Mouse (Mus musculus) spleen, adult 2 months (tissue): ENCODE data around the gene Cd79a. TPM values are rescaled to one million over a fixed set of nuclear protein-coding genes. Genes with fewer than 3 reads are reported as not detected.

Experiments
- DNase-seq, 2 experiments: peaks; one replicate each; pipeline versions ENCODE4 v3.0.0 to v3.0.0-alpha.2; 2012 to 2021; ENCODE audit warnings: low spot score in 2 of 2, low read depth in 1 of 2
- H3K27ac ChIP-seq: fragments of 200-500 bp; 2 replicates; pipeline ENCODE4 v1.5.1; 2012; ENCODE audit warnings: low read length, inconsistent platforms; ENCODE audit not compliant: insufficient read depth
- H3K27me3 ChIP-seq: fragments of 200-500 bp; 2 replicates; pipeline ENCODE4 v1.6.1; 2012; ENCODE audit warnings: mild to moderate bottlenecking, moderate library complexity, low read length, inconsistent platforms; ENCODE audit not compliant: control insufficient read depth, insufficient read depth
- H3K36me3 ChIP-seq: fragments of 200-500 bp; 2 replicates; pipeline ENCODE4 v1.6.1; 2012; ENCODE audit warnings: mild to moderate bottlenecking, low read length, inconsistent platforms; ENCODE audit not compliant: control insufficient read depth, insufficient read depth
- H3K4me1 ChIP-seq: fragments of 200-500 bp; 2 replicates; pipeline ENCODE4 v1.6.1; 2011; ENCODE audit warnings: inconsistent platforms; ENCODE audit not compliant: control insufficient read depth, insufficient read depth, insufficient read length
- H3K4me3 ChIP-seq: fragments of 200-500 bp; 2 replicates; pipeline ENCODE4 v1.5.1; 2011; ENCODE audit warnings: mild to moderate bottlenecking, inconsistent platforms; ENCODE audit not compliant: insufficient read depth, insufficient read length; ENCODE audit errors: extremely low read depth
- CTCF ChIP-seq: fragments of 200-500 bp; IDR thresholded peaks from 2 replicates; pipeline ENCODE4 v1.5.1; 2011; ENCODE audit warnings: mild to moderate bottlenecking, inconsistent platforms; ENCODE audit not compliant: insufficient read depth, insufficient read length, insufficient replicate concordance; ENCODE audit errors: extremely low read depth
- POLR2A ChIP-seq: fragments of 200-500 bp; IDR thresholded peaks from 2 replicates; pipeline ENCODE4 v1.6.1; 2011; ENCODE audit warnings: low read depth, low read length, inconsistent platforms
- WGBS: fragments of 180-500 bp; shearing (Covaris S2); methylation state at CpG from one replicate; pipeline ENCODE4 v1.1.7; 2018; 5-methylcytosine and 5-hydroxymethylcytosine counted together
- polyA plus RNA-seq: library from polyadenylated mRNA; depleted of rRNA; stranded (reverse); fragments of >200 nt; gene quantifications from 2 replicates; pipeline ENCODE4 v1.2.3, GENCODE M21; 2012

Gene Cd79a
- polyA plus RNA-seq, 1 experiment: 959 TPM

GRCm38 (mm10) chr7:24902630-24903443 is 5.7 kb downstream of the Cd79a start, which contains the start of gene Arhgef1:
Gene Arhgef1 (plus strand): TSS chr7:24902912.
- H3K36me3 ChIP-seq: peaks cover 22% of the 10 kb centered on the region
- H3K4me1 ChIP-seq: peaks cover 12% of the 10 kb centered on the region; the same call in 1 of the 2 replicates
- WGBS: 2% methylated on average over 59 of the region's 68 CpGs
- peak within 1 kb of the TSS; percentile 99 for H3K27ac ChIP-seq
- peak in 1 of 2 experiments; percentile 83 for DNase-seq
- TF ChIP-seq POLR2A (peak; percentile 53), CTCF (no peak)
- H3K4me3 ChIP-seq: peak within 1 kb of the TSS; percentile 71
- H3K27me3 ChIP-seq: no peaks in the 10 kb centered on the region

- peaks cover 25% of the 10 kb centered on the region for H3K36me3 ChIP-seq
- TF ChIP-seq CTCF (no peak), POLR2A (no peak)
- under 1% methylated on average over 10 of the region's 10 CpGs for WGBS
- peak overlapping the region; percentile 71 for H3K4me3 ChIP-seq
- H3K27ac ChIP-seq: peak overlapping the region; percentile 99
- DNase-seq: no peak
- H3K4me1 ChIP-seq: peaks cover 12% of the 10 kb centered on the region; the same call in 1 of the 2 replicates
- H3K27me3 ChIP-seq: no peaks in the 10 kb centered on the region
These were observed 6.3 kb downstream of the Cd79a start for GRCm38 (mm10) chr7:24903444-24903825.

GRCm38 (mm10) chr7:24904070-24904483 is 6.9 kb downstream of the Cd79a start:
- TF ChIP-seq POLR2A (peak; percentile 84), CTCF (0 out of 2 replicates have a peak, but pooled peaks have one; percentile 3)
- under 1% methylated on average over 29 of the region's 30 CpGs for WGBS
- Histone ChIP-seq H3K4me3 (peak overlapping the region; percentile 80), H3K36me3 (peaks cover 27% of the 10 kb centered on the region), H3K27ac (peak overlapping the region; percentile 99), H3K4me1 (peaks cover 12% of the 10 kb centered on the region; the same call in 1 of the 2 replicates), H3K27me3 (no peaks in the 10 kb centered on the region)
- peak; percentile 97 to 98 for DNase-seq

GRCm38 (mm10) chr7:24904936-24905335 is 7.8 kb downstream of the Cd79a start:
- Histone ChIP-seq H3K27ac (peak overlapping the region; percentile 90), H3K36me3 (peaks cover 21% of the 10 kb centered on the region), H3K4me1 (peaks cover 12% of the 10 kb centered on the region; the same call in 1 of the 2 replicates), H3K4me3 (peak overlapping the region; percentile 80), H3K27me3 (no peaks in the 10 kb centered on the region)
- TF ChIP-seq POLR2A (no peak), CTCF (peak; percentile 59; the same call in 1 of the 2 replicates)
- WGBS: 12% methylated on average over 3 of the region's 3 CpGs
- peak in 1 of 2 experiments; percentile 75 for DNase-seq

GRCm38 (mm10) chr7:24906551-24906950 is 9.4 kb downstream of the Cd79a start:
- H3K36me3 ChIP-seq: peaks cover 22% of the 10 kb centered on the region
- TF ChIP-seq POLR2A (no peak), CTCF (no peak)
- H3K4me3 ChIP-seq: peak overlapping the region; percentile 52
- 4% methylated on average over 6 of the region's 6 CpGs for WGBS
- H3K27ac ChIP-seq: peak overlapping the region; percentile 94
- H3K27me3 ChIP-seq: no peaks in the 10 kb centered on the region
- peaks cover 12% of the 10 kb centered on the region; the same call in 1 of the 2 replicates for H3K4me1 ChIP-seq
- DNase-seq: no peak

GRCm38 (mm10) chr7:24907211-24907748 is 10.1 kb downstream of the Cd79a start:
- DNase-seq: peak in 1 of 2 experiments; percentile 75
- TF ChIP-seq CTCF: peak; percentile 22; the same call in 1 of the 2 replicates
- TF ChIP-seq POLR2A: no peak
- 21% methylated on average over 13 of the region's 13 CpGs for WGBS
- Histone ChIP-seq H3K4me3 (peak overlapping the region; percentile 48), H3K4me1 (peaks cover 12% of the 10 kb centered on the region; the same call in 1 of the 2 replicates), H3K27ac (peak overlapping the region; percentile 94), H3K27me3 (no peaks in the 10 kb centered on the region), H3K36me3 (peaks cover 30% of the 10 kb centered on the region)
